Mouse (Mus musculus): Measurements from ENCODE around the gene Gm9639. TPM values are rescaled to one million over a fixed set of nuclear protein-coding genes. Genes with fewer than 3 reads are reported as not detected.
A peak's percentile ranks its signal among the peaks of the same experiment; 100 is the strongest.
"Not testable (repeated sequence)": the region's sequence is repeated elsewhere in the genome, so short reads cannot be mapped to it uniquely, and the experiment has no call there.

The Gm9639 gene
- total RNA-seq (2021): not detected
- long read RNA-seq, experiment 1: 0 reads
- long read RNA-seq, experiment 2: 0 reads

- DNase-seq: no peak
Observed at GRCm38 (mm10) chr10:77794976-77795375, at the start of gene Gm9639. Gene Gm9639, minus strand, starts transcription at chr10:77795076.

- DNase-seq: no peak
Observed at GRCm38 (mm10) chr10:77839006-77839405, 44.1 kb upstream of the Gm9639 start.

GRCm38 (mm10) chr10:77835647-77836046, 40.8 kb upstream of the Gm9639 start, which contains the start of gene Krtap10-10:
Gene Krtap10-10, plus strand, starts transcription at chr10:77835947.
- no peak for DNase-seq

GRCm38 (mm10) chr10:77826951-77827350, 32.1 kb upstream of the Gm9639 start, which contains the start of gene Krtap10-4:
Gene Krtap10-4, minus strand, starts transcription at chr10:77827095.
- DNase-seq: no peak

- DNase-seq: no peak
Observed at GRCm38 (mm10) chr10:77819203-77819602, 24.3 kb upstream of the Gm9639 start.

- DNase-seq: no peak
Observed at GRCm38 (mm10) chr10:77818523-77818922, 23.6 kb upstream of the Gm9639 start.

GRCm38 (mm10) chr10:77815514-77815913, 20.6 kb upstream of the Gm9639 start:
- peak in 1 of 2 experiments; percentile 31 for DNase-seq

- no peak for DNase-seq
Observed at GRCm38 (mm10) chr10:77814382-77814781, 19.5 kb upstream of the Gm9639 start, which contains the start of gene Gm2696. Gene Gm2696, plus strand, starts transcription at chr10:77814682.

- no peak for DNase-seq
Observed at GRCm38 (mm10) chr10:77811743-77812142, 16.9 kb upstream of the Gm9639 start, which contains the start of gene Gm9507. Gene Gm9507, minus strand, starts transcription at chr10:77811843.

GRCm38 (mm10) chr10:77804095-77804494, 9.2 kb upstream of the Gm9639 start:
- DNase-seq: no peak

- no peak for DNase-seq
Observed at GRCm38 (mm10) chr10:77798921-77799508, 4.1 kb upstream of the Gm9639 start, which contains the start of gene Gm19668. Gene Gm19668, minus strand, starts transcription at chr10:77799133.

GRCm38 (mm10) chr10:77798164-77798920, 3.5 kb upstream of the Gm9639 start:
- peak; percentile 6 to 7 for DNase-seq

GRCm38 (mm10) chr10:77797677-77798076, 2.8 kb upstream of the Gm9639 start:
- DNase-seq: peak; percentile 11 to 24

GRCm38 (mm10) chr10:77788621-77789020, 6.3 kb downstream of the Gm9639 start:
- no peak for DNase-seq

GRCm38 (mm10) chr10:77787876-77788275, 7.0 kb downstream of the Gm9639 start, which contains the start of gene Gm7137:
Gene Gm7137, minus strand, starts transcription at chr10:77788200.
- DNase-seq: peak in 1 of 2 experiments; percentile 32

GRCm38 (mm10) chr10:77783396-77783795, 11.5 kb downstream of the Gm9639 start:
- not testable (repeated sequence) for DNase-seq

- not testable (repeated sequence) for DNase-seq
Observed at GRCm38 (mm10) chr10:77782442-77782841, 12.4 kb downstream of the Gm9639 start, which contains the start of gene Gm3250. Gene Gm3250, minus strand, starts transcription at chr10:77782542.

- not testable (repeated sequence) for DNase-seq
Observed at GRCm38 (mm10) chr10:77776844-77777243, 18.0 kb downstream of the Gm9639 start, which contains the start of gene Gm7138. Gene Gm7138, minus strand, starts transcription at chr10:77776944.

- not testable (repeated sequence) for DNase-seq
Observed at GRCm38 (mm10) chr10:77772142-77772541, 22.7 kb downstream of the Gm9639 start.

- not testable (repeated sequence) for DNase-seq
Observed at GRCm38 (mm10) chr10:77771225-77771624, 23.7 kb downstream of the Gm9639 start, which contains the start of gene Gm3238. Gene Gm3238, minus strand, starts transcription at chr10:77771325.

GRCm38 (mm10) chr10:77769727-77770126, 25.1 kb downstream of the Gm9639 start:
- DNase-seq: no peak

- DNase-seq: not testable (repeated sequence)
Observed at GRCm38 (mm10) chr10:77759582-77759981, 35.3 kb downstream of the Gm9639 start, which contains the start of gene Gm3233. Gene Gm3233, minus strand, starts transcription at chr10:77759682.

GRCm38 (mm10) chr10:77753448-77753847, 41.4 kb downstream of the Gm9639 start:
- DNase-seq: no peak

Measured in heart, adult 18-20 months (tissue).